Mouse (Mus musculus) MEL (cell line): ENCODE measurements at regions not wholly inside any gene's neighbourhood (a gene's known extent, or its start where the extent isn't known, plus 50 kb on each side); places are given as distances from the start of the nearest gene placed in this dataset.

Source experiments
- CHD1 ChIP-seq: IDR thresholded peaks from 2 replicates; pipeline ENCODE4 v1.6.1; 2012; ENCODE audit warnings: low read depth, mild to moderate bottlenecking, inconsistent platforms, low read length, improper control_type of control experiment
- CHD2 ChIP-seq: IDR thresholded peaks from 2 replicates; pipeline ENCODE4 v1.6.1; 2011; ENCODE audit warnings: low read length, improper control_type of control experiment
- CTCF ChIP-seq, 3 experiments: IDR thresholded peaks in 2 of 3; conservative IDR thresholded peaks in 1 of 3; 2 replicates each; pipeline ENCODE4 v1.5.1; 2011 to 2012; ENCODE audit warnings: low read length in 3 of 3, low read depth in 2 of 3, mild to moderate bottlenecking in 2 of 3, improper control_type of control experiment in 1 of 3, inconsistent platforms in 1 of 3, mixed read lengths in 1 of 3, moderate library complexity in 1 of 3; ENCODE audit not compliant: control insufficient read depth in 1 of 3, insufficient read depth in 1 of 3, poor library complexity in 1 of 3, severe bottlenecking in 1 of 3
- ETS1 ChIP-seq: IDR thresholded peaks from 2 replicates; pipeline ENCODE4 v1.6.1; 2012; ENCODE audit warnings: low read depth, mild to moderate bottlenecking, inconsistent platforms, low read length, improper control_type of control experiment, moderate library complexity
- POLR2A ChIP-seq, 2 experiments: IDR thresholded peaks; 2 replicates each; pipeline ENCODE4 v1.6.1; 2011 to 2012; ENCODE audit warnings: low read length in 2 of 2, mild to moderate bottlenecking in 2 of 2, control low read depth in 1 of 2, improper control_type of control experiment in 1 of 2, low read depth in 1 of 2, moderate library complexity in 1 of 2; ENCODE audit not compliant: control insufficient read depth in 1 of 2, insufficient read depth in 1 of 2, poor library complexity in 1 of 2
- SMC3 ChIP-seq: IDR thresholded peaks from 2 replicates; pipeline ENCODE4 v1.6.1; 2011; ENCODE audit warnings: low read depth, low read length, improper control_type of control experiment

DNA sequence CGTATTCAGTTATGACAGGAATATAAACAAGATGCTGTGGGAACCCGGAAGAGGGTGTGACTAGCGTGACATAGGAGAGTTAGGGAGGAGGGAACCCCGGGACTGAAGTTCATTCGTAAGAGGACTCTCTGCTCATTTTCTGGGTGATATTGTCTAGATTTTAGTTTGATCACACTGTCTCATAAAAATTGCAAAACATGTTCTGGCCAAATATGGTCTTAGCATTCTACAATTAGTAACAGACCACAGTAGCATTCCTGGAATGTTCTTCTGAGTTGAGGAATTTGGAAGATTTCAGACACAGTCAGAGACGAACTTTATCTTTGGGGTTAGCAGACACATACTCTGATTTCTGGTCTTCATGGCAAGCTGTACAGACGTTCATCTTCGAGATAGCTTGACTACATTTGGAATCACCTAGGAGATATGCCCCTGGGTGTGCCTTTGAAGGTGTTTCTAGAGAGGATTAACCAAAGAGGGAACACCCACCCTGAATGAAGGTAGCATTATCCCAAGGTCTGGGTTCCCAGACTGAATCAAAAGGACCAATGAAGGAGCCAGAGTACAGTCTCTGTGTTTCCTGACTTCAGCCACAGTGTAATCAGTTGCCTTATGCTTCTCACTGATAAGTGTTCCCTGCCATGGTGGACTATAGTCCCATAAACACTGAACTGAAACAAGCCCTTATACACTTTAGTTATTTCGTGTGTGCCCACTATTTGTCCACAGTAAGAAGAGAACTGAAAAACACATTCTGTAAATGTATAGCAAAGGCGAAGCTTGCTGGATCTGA is 102.7 kb upstream of the Pgrmc2 start:
- TF ChIP-seq CHD2 (no peak), CTCF (IDR thresholded peaks at IDR 0.05 in 2 of 3, conservative IDR thresholded peaks at IDR 0.05 in 1 of 3; ENCODE audit: control insufficient read depth in 1 of 3, insufficient read depth in 1 of 3, low read depth in 2 of 3, low read length in 3 of 3, poor library complexity in 1 of 3, severe bottlenecking in 1 of 3) (no peak), POLR2A (IDR thresholded peaks at IDR 0.05; ENCODE audit: control insufficient read depth in 1 of 2, insufficient read depth in 1 of 2, low read depth in 1 of 2, low read length in 2 of 2, poor library complexity in 1 of 2) (no peak), CHD1 (no peak), SMC3 (no peak), ETS1 (no peak)
